32 mouse cellular contexts compared by ENCODE assay signal in the genomic region with DNA sequence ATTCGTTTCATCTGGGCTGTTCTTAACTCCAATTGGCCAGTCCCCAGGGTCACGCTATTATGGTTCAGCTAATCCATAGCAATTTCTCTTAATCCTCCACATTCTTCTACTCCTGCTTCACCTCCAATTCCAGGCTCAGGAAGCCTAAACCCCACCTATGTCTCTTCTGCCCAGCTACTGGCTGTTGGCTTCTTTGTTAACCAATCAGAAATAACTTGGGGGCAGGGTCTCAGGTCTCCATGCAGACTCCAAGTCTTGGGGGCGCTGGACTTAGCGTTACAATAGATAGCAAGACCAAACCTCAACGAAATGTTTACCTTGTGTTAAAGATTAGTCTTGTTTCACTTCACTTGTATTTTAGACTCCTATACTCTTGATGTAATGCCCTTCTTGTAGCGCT.
"Had no signal": no experiment of that assay in that cellular context is flagged by ENCODE, and none has a peak within 500 bp of the region (broad histone marks: within the 10 kb centered on the region; RNA-seq: fewer than 3 reads in every experiment).

No protein-coding gene starts in this region.

- DNase-seq: left cerebral cortex, postnatal 4 days; liver; liver, embryonic 13.5 days; liver, postnatal 0 days; lung, adult 18-20 months; lung, adult 2 months; lung, embryonic 14.5 days; lung, postnatal 10 days; lung, postnatal 14 days; lung, postnatal 36 days; lung, postnatal 4 days; midbrain, embryonic 14.5 days had no signal

- H3K9me3 ChIP-seq: limb, embryonic 10.5 days; limb, embryonic 12.5 days; limb, embryonic 13.5 days; limb, embryonic 15.5 days; liver, embryonic 12.5 days; liver, embryonic 13.5 days; liver, embryonic 15.5 days; lung, embryonic 15.5 days; megakaryocyte, embryonic 14.5 days; midbrain, embryonic 10.5 days; midbrain, embryonic 12.5 days; midbrain, embryonic 13.5 days; midbrain, embryonic 15.5 days; neural tube, embryonic 12.5 days had no signal

- H3K27ac ChIP-seq: limb, embryonic 10.5 days; limb, embryonic 12.5 days; limb, embryonic 13.5 days; limb, embryonic 15.5 days; liver, embryonic 12.5 days; liver, embryonic 13.5 days; liver, embryonic 14.5 days; liver, embryonic 15.5 days; lung, embryonic 15.5 days; macrophage; midbrain, embryonic 10.5 days; midbrain, embryonic 12.5 days; midbrain, embryonic 13.5 days; midbrain, embryonic 15.5 days; neural tube, embryonic 12.5 days had no signal

- H3K27me3 ChIP-seq: limb, embryonic 12.5 days; limb, embryonic 13.5 days; limb, embryonic 15.5 days; liver, embryonic 12.5 days; liver, embryonic 13.5 days; liver, embryonic 15.5 days; lung, embryonic 15.5 days; megakaryocyte, embryonic 14.5 days; midbrain, embryonic 12.5 days; midbrain, embryonic 13.5 days; midbrain, embryonic 15.5 days; neural tube, embryonic 12.5 days had no signal

- ATAC-seq: liver, embryonic 12.5 days; liver, postnatal 0 days; lung, postnatal 0 days; midbrain, embryonic 13.5 days; midbrain, embryonic 15.5 days; midbrain, embryonic 16.5 days had no signal

- H3K4me2 ChIP-seq: limb, embryonic 12.5 days; limb, embryonic 13.5 days; limb, embryonic 15.5 days; liver, embryonic 11.5 days; liver, embryonic 12.5 days; liver, embryonic 13.5 days; liver, embryonic 15.5 days; lung, embryonic 14.5 days; lung, embryonic 15.5 days; midbrain, embryonic 11.5 days; midbrain, embryonic 12.5 days; midbrain, embryonic 13.5 days; midbrain, embryonic 15.5 days; neural tube, embryonic 12.5 days had no signal

- H3K4me1 ChIP-seq: liver, embryonic 12.5 days; liver, embryonic 13.5 days; liver, embryonic 15.5 days; midbrain, embryonic 10.5 days; midbrain, embryonic 12.5 days; midbrain, embryonic 13.5 days; midbrain, embryonic 15.5 days; neural tube, embryonic 12.5 days had no signal

- H3K36me3 ChIP-seq: limb, embryonic 10.5 days; limb, embryonic 15.5 days; liver, embryonic 12.5 days; liver, embryonic 13.5 days; liver, embryonic 15.5 days; lung, embryonic 15.5 days; midbrain, embryonic 10.5 days; midbrain, embryonic 12.5 days; midbrain, embryonic 13.5 days; midbrain, embryonic 15.5 days; neural tube, embryonic 12.5 days had no signal

- H3K4me3 ChIP-seq: limb, embryonic 10.5 days; limb, embryonic 12.5 days; limb, embryonic 13.5 days; limb, embryonic 15.5 days; liver, embryonic 12.5 days; liver, embryonic 13.5 days; liver, embryonic 15.5 days; lung, embryonic 15.5 days; megakaryocyte, embryonic 14.5 days; midbrain, embryonic 10.5 days; midbrain, embryonic 12.5 days; midbrain, embryonic 13.5 days; midbrain, embryonic 15.5 days; myocyte; neural tube, embryonic 12.5 days had no signal

- H3K9ac ChIP-seq: limb, embryonic 12.5 days; limb, embryonic 13.5 days; limb, embryonic 15.5 days; liver, embryonic 12.5 days; liver, embryonic 13.5 days; liver, embryonic 14.5 days; liver, embryonic 15.5 days; liver, postnatal 0 days; lung, embryonic 14.5 days; lung, embryonic 15.5 days; midbrain, embryonic 12.5 days; midbrain, embryonic 13.5 days; midbrain, embryonic 15.5 days; neural tube, embryonic 12.5 days had no signal
